Mouse (Mus musculus): ENCODE data around the gene Smad6.

Gene Smad6

DNA sequence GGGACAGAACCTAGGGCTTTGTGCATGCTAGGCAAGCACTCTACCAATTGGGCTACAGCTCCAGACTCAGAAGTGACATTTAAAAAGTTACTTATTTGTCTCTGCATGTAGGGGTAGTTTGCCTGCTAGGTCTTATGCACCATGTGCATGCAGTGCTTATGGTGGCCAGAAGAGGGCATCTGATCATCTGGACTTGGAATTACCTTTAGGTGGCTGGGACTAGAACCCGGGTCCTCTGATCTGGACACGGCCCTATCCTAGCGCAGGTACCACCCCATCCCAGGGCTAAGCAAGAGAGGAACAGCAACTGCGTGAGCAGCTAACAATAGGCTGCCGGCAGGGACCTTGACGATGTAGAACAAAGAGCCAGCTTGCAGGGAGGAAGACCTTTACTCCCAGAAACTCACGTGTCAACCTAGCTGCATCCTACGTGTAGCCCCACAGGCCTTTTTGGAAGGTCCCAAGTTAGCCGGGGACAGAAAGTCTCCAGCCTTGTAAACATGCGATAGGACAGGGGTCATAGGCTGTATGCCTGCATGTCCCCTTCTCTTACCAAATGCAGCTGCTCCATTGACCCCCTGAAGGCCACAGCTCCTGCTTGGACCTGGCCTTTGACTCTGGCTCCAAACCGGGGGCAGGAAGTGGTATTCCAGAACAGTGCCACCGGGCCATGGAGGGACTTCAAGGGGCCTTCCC is 38.8 kb downstream of the Smad6 start:
- DNase-seq (ENCODE audit: low read depth): no peak

DNA sequence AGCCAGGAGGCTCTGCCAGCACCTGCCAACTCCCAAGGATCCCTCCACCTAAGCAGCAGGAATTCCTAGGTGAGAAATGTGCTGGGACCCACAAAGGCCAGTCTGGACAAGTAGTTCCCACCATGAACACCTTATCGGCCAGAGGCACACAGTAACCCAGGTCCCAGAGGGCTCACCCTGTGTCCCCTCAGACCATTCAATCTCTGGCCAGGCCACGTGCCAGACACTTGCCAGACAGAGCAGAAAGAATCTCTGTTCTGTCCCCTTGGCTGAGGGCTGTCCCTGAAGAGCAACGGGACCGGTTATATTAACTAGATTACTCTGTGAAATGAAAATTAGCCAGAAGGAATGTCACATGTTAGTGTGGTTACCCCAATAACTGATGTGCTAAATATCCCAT is 39.9 kb downstream of the Smad6 start:
- DNase-seq (ENCODE audit: low read depth): no peak

DNA sequence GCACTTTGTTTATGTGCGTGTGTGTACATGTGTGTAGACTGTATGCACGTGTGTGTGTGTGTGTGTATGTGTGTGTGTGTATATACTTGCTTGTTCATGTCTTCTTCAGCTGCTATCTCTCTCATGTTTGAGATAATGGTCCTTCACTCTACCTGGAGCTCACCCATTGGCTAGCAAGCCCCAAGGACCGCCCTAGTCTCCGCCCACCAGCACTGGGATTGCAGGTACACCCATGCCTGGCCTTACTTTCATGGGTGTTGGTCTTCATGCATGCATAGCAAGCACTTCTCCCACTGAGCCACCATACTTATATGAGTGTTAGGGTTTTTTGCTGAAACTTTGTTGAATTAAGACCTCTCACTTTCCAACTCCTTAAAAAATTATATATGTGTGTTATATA is 40.5 kb downstream of the Smad6 start:
- no peak for DNase-seq (ENCODE audit: low read depth)

DNA sequence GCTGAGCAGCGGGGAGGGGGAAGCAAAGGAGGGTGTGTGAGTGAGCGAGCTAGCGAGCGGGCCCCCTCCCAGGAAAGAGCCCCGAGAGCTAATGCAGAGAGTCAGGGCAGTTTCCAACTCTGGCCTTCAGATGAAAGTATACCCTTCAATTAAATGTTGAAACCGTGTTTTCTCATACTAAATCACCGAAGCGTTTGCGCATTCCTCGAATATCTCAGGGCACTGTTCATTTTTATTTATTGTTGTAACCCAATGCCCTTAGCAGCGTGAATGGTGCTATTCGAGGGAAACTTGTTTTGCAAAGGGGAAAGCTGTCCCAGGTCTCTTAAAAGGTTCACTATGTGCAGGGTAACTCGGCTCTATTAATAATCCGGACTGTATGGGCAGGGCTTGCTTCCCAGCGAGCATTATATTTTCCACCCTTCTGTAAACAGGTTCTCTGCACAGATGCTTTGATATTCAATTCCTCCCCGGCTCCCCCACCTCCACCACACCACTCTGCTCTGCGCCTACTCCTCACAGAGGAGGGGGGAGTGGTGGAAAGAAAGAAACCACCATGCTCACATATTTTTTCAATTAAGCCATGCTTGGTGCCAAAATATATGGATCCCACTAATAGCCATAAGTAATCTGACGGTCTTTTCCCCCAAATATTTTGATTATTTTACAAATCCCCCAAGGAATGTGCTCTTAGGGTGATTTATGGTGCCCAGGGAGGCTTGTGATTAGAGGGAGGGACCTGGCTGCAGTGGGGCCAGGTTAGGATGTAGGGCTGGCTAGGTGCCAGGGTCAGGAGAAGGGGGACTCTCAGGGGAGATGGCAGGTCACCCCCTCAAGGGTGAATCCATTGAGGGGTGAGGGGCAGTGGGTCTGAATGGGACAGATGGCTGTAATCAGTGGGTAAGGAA is 41.4 kb downstream of the Smad6 start:
- DNase-seq (ENCODE audit: low read depth): no peak

DNA sequence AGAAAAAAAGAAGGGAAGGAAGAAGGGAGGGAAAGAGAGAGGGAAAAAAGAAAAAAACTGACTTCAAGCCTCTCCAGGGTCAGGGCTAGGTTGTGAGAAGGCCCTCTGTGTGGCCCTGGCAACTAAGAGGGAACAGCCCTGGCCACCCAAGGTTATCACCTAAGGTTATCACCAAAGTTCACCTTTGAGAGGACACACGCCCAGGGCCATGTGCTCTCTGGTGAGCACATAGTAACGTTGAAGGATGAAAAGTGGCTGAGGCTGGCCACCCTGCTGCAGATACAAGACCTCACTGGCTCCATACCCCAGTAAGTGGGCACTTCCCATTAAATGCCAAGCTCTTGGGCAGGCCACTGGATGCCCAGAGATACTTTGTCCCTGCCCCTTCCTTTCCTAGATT is 42.6 kb downstream of the Smad6 start:
- DNase-seq (ENCODE audit: low read depth): no peak

DNA sequence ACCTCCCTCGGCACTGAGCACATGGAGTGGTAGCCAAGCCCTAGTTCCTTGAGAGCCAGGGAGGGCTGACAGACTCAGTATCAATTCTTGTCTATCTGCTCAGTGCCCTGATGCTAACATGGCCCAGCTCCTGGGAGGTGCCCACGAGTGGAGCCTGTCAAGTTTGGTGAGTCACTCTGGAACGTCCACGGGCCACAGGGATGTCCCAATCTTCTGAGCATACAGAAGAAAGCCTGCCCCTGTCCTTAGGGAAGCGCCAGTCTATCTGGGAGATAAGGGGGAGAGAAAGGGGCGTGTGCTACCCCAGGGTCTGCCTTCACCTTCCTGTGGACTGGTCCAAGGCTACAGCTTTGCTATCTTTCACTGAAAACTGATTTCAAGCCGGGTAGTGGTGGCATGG is 43.2 kb downstream of the Smad6 start:
- DNase-seq (ENCODE audit: low read depth): no peak

DNA sequence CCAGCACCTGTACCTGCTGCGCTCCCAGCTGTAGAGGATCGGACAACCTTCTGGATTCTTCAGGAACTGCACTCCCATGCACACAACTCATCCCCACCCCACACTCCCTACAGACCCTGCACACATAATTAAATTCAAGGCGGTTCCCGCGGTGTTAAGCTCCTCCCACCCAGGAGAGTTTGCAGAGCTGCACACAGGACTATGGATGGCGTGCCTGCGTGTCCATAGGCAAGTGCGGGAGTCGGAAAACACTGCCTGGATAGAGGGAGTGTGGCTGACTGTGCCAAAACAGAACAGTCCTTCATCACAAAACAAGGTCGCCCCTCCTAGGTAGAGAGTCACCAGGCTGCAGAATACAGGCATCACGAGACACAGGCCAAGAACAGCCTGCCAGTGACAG is 45.9 kb downstream of the Smad6 start:
- no peak for DNase-seq (ENCODE audit: low read depth)

DNA sequence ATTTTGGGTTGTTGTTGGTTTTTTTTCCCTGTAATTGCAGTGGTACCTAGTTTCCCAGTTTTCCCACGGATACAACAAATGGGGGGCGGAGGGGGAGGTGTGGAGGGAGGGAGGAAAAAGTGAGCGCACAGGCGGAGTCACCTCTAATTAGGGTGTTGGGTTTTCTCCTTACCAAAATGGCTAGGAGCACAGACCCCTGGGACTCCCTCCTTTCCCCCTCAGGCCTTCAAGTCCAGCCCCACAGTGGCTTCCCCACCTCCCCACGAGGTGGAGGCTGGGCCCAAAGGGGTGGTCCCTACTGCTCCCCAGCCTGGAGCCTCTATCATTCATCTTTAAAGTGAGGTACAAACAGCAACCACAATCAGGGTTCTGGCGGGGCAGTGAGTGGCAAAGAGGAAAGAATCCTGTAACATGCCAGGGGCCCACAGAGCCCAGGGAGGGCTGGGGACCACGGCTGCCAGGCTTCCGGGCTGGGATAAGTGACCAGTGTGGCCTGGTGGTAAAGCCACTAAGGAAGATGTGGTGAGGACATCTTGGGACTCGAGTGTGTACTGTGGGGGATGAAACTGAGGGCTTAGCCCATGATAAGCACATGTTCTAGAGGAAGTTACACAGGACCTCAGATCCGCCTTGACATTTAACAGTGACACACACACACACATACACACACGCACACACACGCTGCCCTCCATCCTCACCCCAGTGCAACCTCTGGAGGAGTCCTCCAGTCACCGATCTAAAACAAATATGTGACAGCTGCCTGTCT is 47.4 kb downstream of the Smad6 start:
- DNase-seq (ENCODE audit: low read depth): peak; percentile 36

DNA sequence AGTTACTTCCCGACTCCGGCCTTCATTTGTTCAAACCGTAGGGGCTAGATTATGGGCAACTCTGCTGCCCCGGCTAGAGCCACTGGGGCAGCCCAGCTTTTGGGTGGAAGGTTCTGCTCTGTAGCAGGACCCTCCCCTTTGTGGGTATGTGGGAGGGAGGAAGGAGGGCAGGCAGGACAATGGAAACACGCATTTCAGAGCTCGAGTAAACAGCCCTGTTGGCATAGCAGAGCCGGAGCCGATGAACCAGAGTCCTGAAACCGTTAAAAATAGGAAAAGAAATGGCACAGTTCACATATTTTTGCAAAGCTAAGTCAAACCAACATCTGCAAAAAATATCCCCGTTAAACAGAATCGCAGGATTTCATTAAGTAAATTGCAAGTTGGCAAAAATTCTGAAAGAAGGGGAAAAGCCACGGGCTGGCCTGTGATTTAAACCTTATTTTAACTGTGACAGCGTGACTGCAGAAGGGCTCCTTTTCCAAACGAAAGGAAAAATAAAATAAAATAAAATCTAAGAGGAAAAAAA is 48.1 kb downstream of the Smad6 start:
- no peak for DNase-seq (ENCODE audit: low read depth)

DNA sequence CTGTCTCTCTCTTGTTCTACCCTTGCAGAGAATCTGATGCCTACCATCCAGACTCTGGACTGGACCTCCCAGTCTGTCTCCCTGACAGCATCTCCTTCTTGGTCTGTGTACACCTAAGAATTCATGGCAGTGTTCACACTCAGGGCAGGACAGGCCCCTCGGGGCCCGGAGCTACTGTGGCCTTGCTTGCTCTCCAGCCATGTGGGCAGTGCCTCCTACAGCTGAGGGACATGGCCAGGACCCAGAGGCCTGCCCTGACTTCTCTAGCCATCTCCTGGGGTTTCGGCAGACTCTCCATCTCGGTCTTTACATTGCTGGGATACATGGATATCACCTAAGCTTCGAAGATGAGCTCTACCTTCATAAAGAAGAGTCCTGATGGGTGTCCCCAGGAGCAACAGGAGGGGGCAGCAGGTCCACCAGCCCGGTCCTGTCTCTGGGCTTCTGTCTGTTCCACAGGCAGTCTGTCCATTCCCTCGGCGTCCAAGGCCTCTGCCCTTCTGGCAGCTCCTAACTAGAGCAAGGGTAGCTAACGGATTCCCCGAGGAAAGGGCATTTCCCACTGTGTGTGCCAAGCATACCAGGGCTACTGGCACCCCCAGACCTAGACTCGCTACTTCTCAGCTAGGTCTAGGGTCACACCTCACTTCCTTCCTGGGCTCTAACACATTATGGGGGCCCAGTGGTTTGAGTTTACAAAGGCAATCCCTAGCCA is 49.1 kb downstream of the Smad6 start:
- DNase-seq (ENCODE audit: low read depth): no peak

DNA sequence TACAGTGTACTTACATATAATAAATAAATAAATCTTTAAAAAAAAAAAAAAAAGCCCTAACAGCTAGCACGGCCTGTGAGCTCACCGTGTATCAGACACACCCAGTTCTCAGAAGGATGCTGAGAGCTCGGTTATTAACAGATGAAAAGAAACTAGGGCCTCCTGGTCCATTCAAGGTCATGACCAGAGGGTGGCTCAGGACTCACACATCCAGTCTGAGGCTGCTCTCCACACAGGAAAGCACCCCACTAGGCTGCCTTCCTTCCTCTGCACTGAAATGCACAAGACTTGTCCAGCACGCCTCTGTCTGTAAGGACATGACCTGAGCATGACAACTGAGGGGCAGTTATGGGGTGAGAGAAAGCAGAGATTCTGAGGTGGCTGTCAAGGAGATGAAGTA is 50.3 kb downstream of the Smad6 start:
- no peak for DNase-seq (ENCODE audit: low read depth)

DNA sequence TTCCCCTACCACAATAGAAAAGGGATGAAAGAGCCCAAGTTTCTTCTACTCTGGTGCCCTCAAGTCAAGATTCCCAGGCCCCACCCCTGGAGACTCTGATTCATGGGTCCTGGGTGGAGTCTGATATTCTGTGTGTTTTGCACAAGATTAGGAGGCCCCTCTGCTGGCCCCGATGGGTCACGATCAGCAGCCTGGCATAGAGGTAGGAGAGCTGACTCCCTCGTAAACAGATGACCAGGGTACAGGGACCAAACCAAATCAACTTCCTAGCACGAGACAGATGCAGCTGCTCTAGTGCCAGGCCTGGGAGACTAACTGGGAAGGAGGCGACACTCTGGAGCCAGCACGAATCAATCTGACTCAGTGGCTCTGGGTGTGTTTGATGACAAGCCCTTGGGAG is 51.0 kb downstream of the Smad6 start:
- DNase-seq (ENCODE audit: low read depth): peak; percentile 30

DNA sequence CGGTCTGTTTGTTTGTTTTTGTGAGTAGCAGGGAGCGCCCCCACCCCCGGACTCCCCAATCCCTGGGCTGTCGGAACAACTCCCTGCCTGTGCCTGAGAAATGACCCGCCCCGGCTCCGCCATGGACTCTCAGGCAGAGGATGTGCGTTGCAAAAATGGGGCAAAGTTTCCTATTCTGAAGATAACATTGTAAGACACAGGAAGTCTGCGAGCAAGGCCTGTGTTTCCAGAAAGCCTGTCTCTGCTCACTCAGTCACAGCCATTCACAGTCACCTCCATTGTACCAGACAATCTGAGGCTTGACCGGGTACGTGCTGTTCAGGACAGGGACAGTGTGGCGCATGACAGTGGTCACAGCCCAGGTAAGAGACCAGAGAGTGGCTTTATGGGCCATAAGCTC is 51.5 kb downstream of the Smad6 start:
- no peak for DNase-seq (ENCODE audit: low read depth)

DNA sequence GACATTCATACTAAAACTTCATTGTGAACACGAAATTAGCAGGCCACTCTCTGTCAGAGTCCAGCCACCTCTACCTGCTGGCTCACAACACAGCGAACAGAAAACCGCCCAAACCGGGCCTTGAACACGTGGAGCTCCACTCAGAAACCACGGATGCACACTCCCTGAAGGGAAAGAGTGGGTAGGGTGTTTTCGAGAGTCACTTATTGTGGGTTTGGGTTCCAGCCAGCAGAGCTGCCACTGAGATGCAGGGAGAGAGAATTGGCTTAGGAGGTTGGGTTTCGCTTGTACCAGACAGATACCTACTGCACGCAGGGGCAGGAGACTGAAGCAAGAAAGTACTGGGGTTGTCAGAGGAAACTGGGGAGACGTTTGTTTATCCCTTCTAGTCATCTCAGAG is 52.4 kb downstream of the Smad6 start:
- no peak for DNase-seq (ENCODE audit: low read depth)

DNA sequence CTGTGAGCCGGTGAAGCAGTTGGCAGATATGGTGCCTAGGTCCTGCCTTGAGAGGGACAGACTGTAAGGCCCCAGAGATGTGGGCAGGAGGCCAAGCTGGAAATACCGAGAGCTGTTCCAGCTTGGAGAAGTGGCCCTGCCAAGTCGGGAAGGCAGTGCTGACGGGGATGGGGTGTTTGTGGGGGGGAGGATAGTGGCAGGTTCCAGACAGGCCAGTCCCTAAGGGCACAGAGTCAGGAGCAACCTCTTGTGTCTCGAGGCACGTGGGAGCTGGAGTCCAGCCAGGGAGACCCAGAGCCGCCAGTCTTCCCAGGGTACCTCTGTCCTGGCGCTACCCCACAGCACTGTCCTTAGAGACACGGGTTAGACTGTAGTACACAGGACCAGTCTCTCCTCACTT is 53.3 kb downstream of the Smad6 start:
- DNase-seq (ENCODE audit: low read depth): no peak

DNA sequence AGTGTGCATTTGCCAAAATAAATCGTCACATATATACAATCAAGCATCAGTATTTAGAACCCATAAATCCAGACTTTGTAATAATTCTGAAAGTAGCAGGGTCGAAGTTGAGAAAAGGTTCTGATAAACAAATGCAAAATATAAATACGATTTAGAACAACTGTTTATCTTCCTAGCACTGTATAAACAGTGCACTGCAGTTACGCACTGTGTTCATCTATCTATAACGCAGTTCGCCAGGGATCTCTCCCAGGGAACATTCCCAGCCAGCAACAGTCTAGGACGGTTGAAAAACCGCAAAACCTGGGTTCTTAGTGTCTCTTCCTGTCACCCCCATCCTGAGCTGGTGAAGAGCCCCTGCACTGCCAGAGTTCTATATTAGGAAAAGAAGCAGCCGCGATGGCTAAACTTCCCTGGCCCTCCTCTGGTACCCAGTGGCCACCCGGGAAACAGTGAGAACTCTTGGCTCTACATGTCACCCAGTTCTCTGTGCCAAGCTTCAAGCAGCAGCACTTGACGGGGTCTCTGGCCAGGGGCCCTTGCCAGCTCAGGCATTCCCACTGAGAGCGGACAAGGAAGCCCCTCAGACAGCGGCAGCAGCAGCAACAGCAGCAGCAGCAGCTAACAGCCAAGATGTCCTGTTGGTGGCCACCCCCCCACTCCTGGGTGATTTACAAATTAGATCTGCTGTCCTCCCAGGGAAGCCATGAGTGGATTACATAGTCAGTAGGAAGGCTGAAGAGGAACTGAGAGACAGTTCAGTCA is 54.3 kb downstream of the Smad6 start:
- DNase-seq (ENCODE audit: low read depth): no peak

DNA sequence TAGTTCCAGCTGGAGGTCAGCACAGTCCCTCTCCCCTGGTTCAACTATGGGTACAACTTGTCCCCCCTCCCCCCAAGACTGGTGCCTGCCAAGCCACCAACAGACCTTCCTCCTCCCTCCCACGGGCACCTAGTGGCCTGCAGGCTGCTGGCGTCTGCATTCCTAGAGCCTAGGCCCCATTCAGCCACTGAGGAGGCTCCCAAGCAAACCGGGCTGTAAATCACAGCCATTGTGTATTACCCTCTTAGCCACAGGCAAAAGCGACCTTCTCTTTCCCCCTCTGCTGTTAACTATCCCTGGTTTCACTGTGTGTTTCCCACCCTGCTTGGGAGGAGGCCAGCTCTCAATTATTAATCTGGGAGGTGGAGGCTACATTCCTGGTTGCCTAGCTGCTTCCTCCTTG is 56.3 kb downstream of the Smad6 start:
- no peak for DNase-seq (ENCODE audit: low read depth)

DNA sequence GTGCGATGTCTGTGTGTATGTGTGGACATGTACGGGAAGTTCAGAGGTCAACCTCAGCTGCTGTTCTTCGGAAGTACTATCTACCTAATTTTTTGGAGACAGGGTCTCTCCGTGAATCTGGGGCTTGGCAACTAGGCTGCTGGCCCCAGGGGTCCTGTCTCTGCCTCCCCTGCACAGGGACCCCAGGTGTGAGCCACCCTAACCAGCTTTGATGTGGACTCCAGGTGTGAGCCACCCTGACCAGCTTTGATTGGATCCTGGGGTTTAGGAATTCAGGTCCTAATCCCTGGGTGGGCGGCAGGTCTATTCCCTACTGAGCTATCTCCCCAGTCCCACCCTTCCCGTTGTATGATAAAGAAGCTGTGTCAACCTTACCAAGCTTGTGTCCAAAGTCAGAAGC is 60.0 kb downstream of the Smad6 start:
- no peak for DNase-seq (ENCODE audit: low read depth)

DNA sequence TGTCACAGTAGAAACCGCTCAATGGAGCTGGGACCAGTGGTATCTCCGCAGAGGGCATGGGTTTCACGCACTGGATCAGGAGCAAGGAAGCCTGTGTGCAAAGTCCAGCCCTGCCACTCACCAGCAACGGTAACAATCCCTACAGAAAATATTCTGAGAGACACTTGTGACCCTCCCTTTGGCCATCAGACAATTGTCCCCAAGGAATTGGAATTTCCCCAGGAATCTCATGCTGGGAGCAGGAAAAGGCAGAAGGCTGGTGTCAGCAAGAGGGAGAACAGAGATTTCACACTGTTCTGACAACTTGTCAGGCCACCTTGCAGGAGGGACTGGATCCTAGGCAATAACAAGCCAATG is 61.1 kb downstream of the Smad6 start:
- no peak for DNase-seq (ENCODE audit: low read depth)

DNA sequence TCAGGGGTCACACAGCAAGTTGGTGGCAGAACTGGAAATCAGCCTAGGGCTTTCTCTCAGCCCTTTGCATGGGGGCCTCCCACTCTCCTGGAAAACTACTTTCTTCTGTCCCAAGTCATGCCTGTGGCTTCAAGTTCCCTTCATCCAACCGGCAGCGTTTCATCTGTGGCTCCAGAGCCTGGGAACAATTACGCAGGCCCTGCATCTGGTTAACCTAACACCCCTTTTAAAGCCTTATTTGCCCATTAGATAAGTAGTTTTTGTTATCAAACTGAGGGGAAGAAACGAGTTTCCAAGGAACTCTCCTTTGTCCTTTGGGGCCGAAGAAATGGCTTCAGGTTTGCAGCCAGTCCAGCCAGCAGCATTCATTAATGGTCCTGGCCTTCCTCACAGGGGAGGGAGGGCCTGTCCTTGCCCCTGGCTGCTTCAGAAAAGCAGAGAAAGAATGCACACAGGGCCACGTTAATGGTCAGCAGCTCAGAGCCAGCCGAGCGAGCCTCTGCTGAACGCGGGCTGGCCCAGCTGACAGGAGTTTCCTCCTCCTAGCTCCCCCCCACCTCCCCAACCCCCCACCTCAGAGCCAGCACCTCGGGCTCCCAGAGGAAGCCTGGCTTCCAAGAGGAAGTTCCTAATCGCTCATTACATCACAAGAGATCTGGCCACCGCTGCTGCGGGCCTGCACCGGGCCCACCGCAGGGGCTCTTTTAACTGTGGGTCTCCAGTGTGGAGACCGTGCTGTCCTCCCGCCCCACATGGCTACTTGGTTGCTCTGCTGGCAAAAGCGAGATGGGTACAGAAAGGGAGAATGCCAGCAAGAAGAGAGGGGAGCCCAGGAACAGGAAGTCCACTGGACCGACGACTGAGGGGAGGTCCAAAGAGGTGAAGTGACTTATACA is 61.7 kb downstream of the Smad6 start:
- no peak for DNase-seq (ENCODE audit: low read depth)

Measured in c-Kit-positive CD71-negative TER-119-negative erythroid progenitor cells, embryonic 14.5 days (primary cell).